Mouse (Mus musculus) heart, postnatal 0 days (tissue): ENCODE data around the gene Agl.

Experiments
- CTCF ChIP-seq: IDR thresholded peaks from 2 replicates; pipeline ENCODE4 v1.5.1; 2016; ENCODE audit warnings: antibody characterized with exemption, control low read depth, low read depth
- EP300 ChIP-seq: IDR thresholded peaks from 2 replicates; pipeline ENCODE4 v1.6.1; 2016; ENCODE audit warnings: antibody characterized with exemption, low read depth

DNA sequence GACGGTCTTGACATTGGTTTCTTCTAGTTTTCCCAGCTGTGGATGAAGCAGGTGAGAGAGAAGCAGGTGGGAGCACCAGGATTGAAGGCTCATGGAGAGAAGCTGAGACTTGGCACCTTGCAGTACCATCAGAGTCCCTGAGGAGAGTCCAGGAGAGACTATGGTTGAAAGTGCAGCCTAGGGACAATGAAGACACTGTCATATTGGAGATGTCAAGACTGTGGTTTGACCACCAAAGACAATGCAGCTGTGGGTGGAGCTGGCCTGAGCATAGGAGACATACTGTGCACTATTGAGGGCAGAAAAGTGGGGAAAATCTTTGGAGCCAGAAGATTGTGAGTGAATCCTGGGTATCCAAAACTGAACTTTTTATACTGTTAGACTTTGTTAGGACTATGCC lies 42.4 kb upstream of the Agl start:
- TF ChIP-seq CTCF (no peak), EP300 (no peak)
